17 mouse cellular contexts compared by ENCODE assay signal in the genomic region with DNA sequence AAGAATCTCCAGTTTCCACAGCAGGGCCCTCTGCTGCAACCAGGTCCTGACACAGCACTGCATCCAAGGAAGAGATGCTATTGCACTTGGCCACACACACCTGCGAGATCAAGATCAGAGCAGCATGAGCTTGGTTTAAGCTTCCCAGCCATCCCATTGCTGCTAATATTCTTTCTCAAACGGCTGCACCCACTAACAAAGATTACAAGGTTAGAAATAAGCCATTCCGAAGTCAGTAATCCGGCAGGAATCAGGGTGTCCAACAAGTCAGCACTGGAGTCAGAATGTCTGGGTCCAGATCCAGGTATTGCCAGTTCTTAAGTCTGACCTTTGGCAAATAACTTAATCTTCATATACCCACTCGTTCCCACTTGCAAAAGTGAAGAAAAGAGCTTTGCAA.
"Had no signal": no experiment of that assay in that cellular context is flagged by ENCODE, and none has a peak within 500 bp of the region (broad histone marks: within the 10 kb centered on the region; RNA-seq: fewer than 3 reads in every experiment).

No protein-coding gene starts in this region.

- DNase-seq: cerebellum, adult 2 months; cerebellum, adult 8-10 months; cerebellum, adult 9-10 months; cerebellum, adult 9-11 months; cerebellum, postnatal 10 days; cerebellum, postnatal 14 days; cerebellum, postnatal 25 days; cerebellum, postnatal 36 days; embryo, embryonic 11 days; forebrain, postnatal 0 days; gastrocnemius, adult 2 months; gastrocnemius, postnatal 10 days; gastrocnemius, postnatal 14 days; gastrocnemius, postnatal 25 days; gastrocnemius, postnatal 36 days; heart, adult 18-20 months; heart, adult 2 months had no signal
